Mouse (Mus musculus) kidney, embryonic 14.5 days (tissue): ENCODE results near the gene Rbck1. TPM values are rescaled to one million over a fixed set of nuclear protein-coding genes. Genes with fewer than 3 reads are reported as not detected.
"Not testable (repeated sequence)": the region's sequence is repeated elsewhere in the genome, so short reads cannot be mapped to it uniquely, and the experiment has no call there.

Experiments used
- ATAC-seq: fragments of 200-750 bp; cut with Nextera tagmentation; 2 replicates; pipeline ENCODE4 v1.8.0; 2017; ENCODE audit warnings: moderate number of reproducible peaks, mild to moderate bottlenecking, moderate TSS enrichment, moderate library complexity; ENCODE audit not compliant: low FRiP score, low TSS enrichment
- H3K27ac ChIP-seq: fragments of 300-500 bp; sonication (generic); 2 replicates; pipeline ENCODE4 v1.5.1; 2014; ENCODE audit warnings: low read depth, mild to moderate bottlenecking, low read length, moderate library complexity, mixed read lengths
- H3K27me3 ChIP-seq: fragments of 300-500 bp; sonication (generic); 2 replicates; pipeline ENCODE4 v1.6.1; 2014; ENCODE audit warnings: mild to moderate bottlenecking, low read length; ENCODE audit not compliant: control insufficient read depth, insufficient read depth
- H3K36me3 ChIP-seq: fragments of 300-500 bp; sonication (generic); 2 replicates; pipeline ENCODE4 v1.6.1; 2014; ENCODE audit warnings: low read length, mixed read lengths; ENCODE audit not compliant: control insufficient read depth, insufficient read depth
- H3K4me1 ChIP-seq: fragments of 300-500 bp; sonication (generic); 2 replicates; pipeline ENCODE4 v1.6.1; 2014; ENCODE audit warnings: low read length, mixed read lengths; ENCODE audit not compliant: control insufficient read depth, insufficient read depth
- H3K4me2 ChIP-seq: fragments of 300-500 bp; sonication (generic); replicated peaks from 2 replicates; pipeline ENCODE4 v1.6.1; 2014; ENCODE audit warnings: low read depth, mild to moderate bottlenecking, low read length
- H3K4me3 ChIP-seq: fragments of 300-500 bp; sonication (generic); 2 replicates; pipeline ENCODE4 v1.5.1; 2014; ENCODE audit warnings: mild to moderate bottlenecking, low read length
- H3K9ac ChIP-seq: fragments of 300-500 bp; sonication (generic); 2 replicates; pipeline ENCODE4 v1.6.1; 2014; ENCODE audit warnings: low read depth, mild to moderate bottlenecking, low read length, moderate library complexity
- H3K9me3 ChIP-seq: fragments of 300-500 bp; sonication (generic); 2 replicates; pipeline ENCODE4 v1.6.1; 2016; ENCODE audit warnings: low read length; ENCODE audit not compliant: control insufficient read depth
- WGBS: fragments of 180-500 bp; shearing (Covaris S2); extraction: QIAGEN DNeasy Blood & Tissue Kit; methylation state at CpG from one replicate; pipeline ENCODE4 v1.1.7; 2014; 5-methylcytosine and 5-hydroxymethylcytosine counted together
- polyA plus RNA-seq: library from polyadenylated mRNA; unstranded; fragments of >200 nt; fragmentation: Nextera tagmentation; extraction: Ambion mirVana; gene quantifications from 2 replicates; pipeline ENCODE4 v1.2.1, GENCODE M21; 2014

Rbck1 gene
- polyA plus RNA-seq, 1 experiment from 2014 or later: 87.1 TPM

GRCm38 (mm10) chr2:152294541-152294940, 37.9 kb downstream of the Rbck1 start:
- peaks cover 6% of the 10 kb centered on the region; the same call in 1 of the 2 replicates for H3K4me1 ChIP-seq
- peak overlapping the region; percentile 60 for H3K4me2 ChIP-seq
- 34% methylated on average over 5 of the region's 5 CpGs for WGBS

GRCm38 (mm10) chr2:152293727-152294475, 38.6 kb downstream of the Rbck1 start, which contains the start of gene Tbc1d20:
Tbc1d20 (plus strand) TSS chr2:152293828.
- Histone ChIP-seq H3K9ac (peak within 1 kb of the TSS; percentile 81), H3K27ac (no peak within 1 kb of the TSS), H3K4me2 (peak within 1 kb of the TSS; percentile 60), H3K4me1 (peaks cover 6% of the 10 kb centered on the region; the same call in 1 of the 2 replicates), H3K36me3 (no peaks in the 10 kb centered on the region), H3K4me3 (peak within 1 kb of the TSS; percentile 68), H3K9me3 (no peaks in the 10 kb centered on the region), H3K27me3 (no peaks in the 10 kb centered on the region)
- peak; percentile 98 for ATAC-seq
- WGBS: under 1% methylated on average over 65 of the region's 70 CpGs

More at GRCm38 (mm10) chr2:152294541-152294940, 37.9 kb downstream of the Rbck1 start:
- peak overlapping the region; percentile 68 for H3K4me3 ChIP-seq
- peak overlapping the region; percentile 81 for H3K9ac ChIP-seq
- H3K27ac ChIP-seq: no peak overlapping the region
- H3K9me3 ChIP-seq: no peaks in the 10 kb centered on the region
- no peaks in the 10 kb centered on the region for H3K36me3 ChIP-seq
- ATAC-seq: no peak
- no peaks in the 10 kb centered on the region for H3K27me3 ChIP-seq

- under 1% methylated on average over 15 of the region's 15 CpGs for WGBS
- H3K4me3 ChIP-seq: peak overlapping the region; percentile 68
- ATAC-seq: peak; percentile 64
Observed at GRCm38 (mm10) chr2:152293179-152293726, 39.2 kb downstream of the Rbck1 start.

GRCm38 (mm10) chr2:152292475-152292874, 40.0 kb downstream of the Rbck1 start:
- H3K9me3 ChIP-seq: no peaks in the 10 kb centered on the region
- no peak overlapping the region for H3K4me3 ChIP-seq
- H3K27me3 ChIP-seq: no peaks in the 10 kb centered on the region
- no peak for ATAC-seq
- no peak overlapping the region for H3K4me2 ChIP-seq
- 54% methylated on average over 2 of the region's 2 CpGs for WGBS
- no peak overlapping the region for H3K27ac ChIP-seq
- peaks cover 6% of the 10 kb centered on the region; the same call in 1 of the 2 replicates for H3K4me1 ChIP-seq
- H3K36me3 ChIP-seq: no peaks in the 10 kb centered on the region; the same call in 1 of the 2 replicates
- H3K9ac ChIP-seq: no peak overlapping the region

More at GRCm38 (mm10) chr2:152293179-152293726, 39.2 kb downstream of the Rbck1 start:
- no peak overlapping the region for H3K9ac ChIP-seq
- H3K4me1 ChIP-seq: peaks cover 6% of the 10 kb centered on the region; the same call in 1 of the 2 replicates
- H3K9me3 ChIP-seq: no peaks in the 10 kb centered on the region
- H3K27ac ChIP-seq: no peak overlapping the region
- H3K4me2 ChIP-seq: peak overlapping the region; percentile 60
- no peaks in the 10 kb centered on the region for H3K27me3 ChIP-seq
- no peaks in the 10 kb centered on the region for H3K36me3 ChIP-seq

- not testable (repeated sequence) for H3K4me3 ChIP-seq, ATAC-seq, H3K27ac ChIP-seq, H3K9me3 ChIP-seq, H3K4me2 ChIP-seq, H3K9ac ChIP-seq, H3K4me1 ChIP-seq, H3K27me3 ChIP-seq
- peaks cover 14% of the 10 kb centered on the region for H3K36me3 ChIP-seq
- WGBS: 73% methylated on average over 1 of the region's 2 CpGs
Observed at GRCm38 (mm10) chr2:152289623-152290022, 42.8 kb downstream of the Rbck1 start.

- H3K27ac ChIP-seq: no peak overlapping the region
- WGBS: 75% methylated on average over 8 of the region's 8 CpGs
- no peak for ATAC-seq
Observed at GRCm38 (mm10) chr2:152288046-152288445, 44.4 kb downstream of the Rbck1 start.

GRCm38 (mm10) chr2:152287560-152287959, 44.9 kb downstream of the Rbck1 start:
- ATAC-seq: no peak
- H3K9me3 ChIP-seq: no peaks in the 10 kb centered on the region
- no peak overlapping the region for H3K4me3 ChIP-seq
- no peak overlapping the region for H3K4me2 ChIP-seq
- H3K27ac ChIP-seq: no peak overlapping the region
- no peaks in the 10 kb centered on the region for H3K27me3 ChIP-seq
- 97% methylated on average over 5 of the region's 5 CpGs for WGBS
- no peaks in the 10 kb centered on the region for H3K4me1 ChIP-seq
- peaks cover 33% of the 10 kb centered on the region for H3K36me3 ChIP-seq
- H3K9ac ChIP-seq: no peak overlapping the region

More at GRCm38 (mm10) chr2:152288046-152288445, 44.4 kb downstream of the Rbck1 start:
- Histone ChIP-seq H3K9ac (no peak overlapping the region), H3K9me3 (no peaks in the 10 kb centered on the region), H3K4me1 (no peaks in the 10 kb centered on the region), H3K4me3 (no peak overlapping the region), H3K36me3 (peaks cover 30% of the 10 kb centered on the region), H3K4me2 (no peak overlapping the region), H3K27me3 (no peaks in the 10 kb centered on the region)

- H3K27me3 ChIP-seq: no peaks in the 10 kb centered on the region
- no peak overlapping the region for H3K27ac ChIP-seq
- H3K4me1 ChIP-seq: no peaks in the 10 kb centered on the region
- no peak for ATAC-seq
- no peaks in the 10 kb centered on the region for H3K9me3 ChIP-seq
- no peak overlapping the region for H3K4me2 ChIP-seq
- H3K36me3 ChIP-seq: peaks cover 72% of the 10 kb centered on the region
- H3K4me3 ChIP-seq: no peak overlapping the region
- no peak overlapping the region for H3K9ac ChIP-seq
- 67% methylated on average over 3 of the region's 3 CpGs for WGBS
Observed at GRCm38 (mm10) chr2:152281407-152281806, 51.0 kb downstream of the Rbck1 start.

- Histone ChIP-seq H3K9me3 (no peaks in the 10 kb centered on the region), H3K4me2 (no peak overlapping the region), H3K36me3 (peaks cover 74% of the 10 kb centered on the region), H3K9ac (no peak overlapping the region), H3K4me1 (no peaks in the 10 kb centered on the region), H3K4me3 (no peak overlapping the region), H3K27me3 (no peaks in the 10 kb centered on the region), H3K27ac (no peak overlapping the region)
- WGBS: 77% methylated on average over 2 of the region's 2 CpGs
- no peak for ATAC-seq
Observed at GRCm38 (mm10) chr2:152273639-152274038, 58.8 kb downstream of the Rbck1 start.
